Mouse (Mus musculus): ENCODE results near the gene Lama2. TPM values are rescaled to one million over a fixed set of nuclear protein-coding genes. Genes with fewer than 3 reads are reported as not detected.

Lama2 gene
- polyA plus RNA-seq, 1 experiment from 2014 or later = 9.4 TPM

- 81% methylated on average over 2 of the region's 2 CpGs for WGBS
- H3K4me3 ChIP-seq (ENCODE audit: low read depth, low read length) = no peak overlapping the region
- no peaks in the 10 kb centered on the region for H3K27me3 ChIP-seq (ENCODE audit: control insufficient read depth, insufficient read depth, low read length)
- no peaks in the 10 kb centered on the region for H3K36me3 ChIP-seq (ENCODE audit: control insufficient read depth, insufficient read depth, low read length)
- H3K9me3 ChIP-seq (ENCODE audit: control insufficient read depth, low read length) = no peaks in the 10 kb centered on the region
- no peak overlapping the region for H3K9ac ChIP-seq (ENCODE audit: low read length)
- H3K4me2 ChIP-seq (ENCODE audit: low read depth) = no peak overlapping the region
- ATAC-seq (ENCODE audit: insufficient read depth, low FRiP score, low TSS enrichment) = no peak
- H3K4me1 ChIP-seq (ENCODE audit: control insufficient read depth, insufficient read depth, low read length) = no peaks in the 10 kb centered on the region
- H3K27ac ChIP-seq (ENCODE audit: low read depth, low read length) = no peak overlapping the region
- no peak for DNase-seq (ENCODE audit: low spot score)
Measured at GRCm38 (mm10) chr10:27047196-27047595, 572.4 kb downstream of the Lama2 start.

- DNase-seq (ENCODE audit: low spot score) (no peak), ATAC-seq (ENCODE audit: insufficient read depth, low FRiP score, low TSS enrichment) (no peak)
- H3K9me3 ChIP-seq (ENCODE audit: control insufficient read depth, low read length) = no peaks in the 10 kb centered on the region
- no peaks in the 10 kb centered on the region for H3K4me1 ChIP-seq (ENCODE audit: control insufficient read depth, insufficient read depth, low read length)
- no peaks in the 10 kb centered on the region for H3K27me3 ChIP-seq (ENCODE audit: control insufficient read depth, insufficient read depth, low read length)
- no peaks in the 10 kb centered on the region for H3K36me3 ChIP-seq (ENCODE audit: control insufficient read depth, insufficient read depth, low read length)
- no peak overlapping the region for H3K4me2 ChIP-seq (ENCODE audit: low read depth)
- no peak overlapping the region for H3K27ac ChIP-seq (ENCODE audit: low read depth, low read length)
- WGBS = 69% methylated on average over 1 of the region's 1 CpGs
- H3K9ac ChIP-seq (ENCODE audit: low read length) = no peak overlapping the region
- no peak overlapping the region for H3K4me3 ChIP-seq (ENCODE audit: low read depth, low read length)
Measured at GRCm38 (mm10) chr10:27041812-27042211, 577.7 kb downstream of the Lama2 start.

- no peak for DNase-seq (ENCODE audit: low spot score)
- Histone ChIP-seq H3K4me2 (ENCODE audit: low read depth) (no peak overlapping the region), H3K27ac (ENCODE audit: low read depth, low read length) (no peak overlapping the region), H3K4me1 (ENCODE audit: control insufficient read depth, insufficient read depth, low read length) (no peaks in the 10 kb centered on the region), H3K4me3 (ENCODE audit: low read depth, low read length) (no peak overlapping the region), H3K9me3 (ENCODE audit: control insufficient read depth, low read length) (no peaks in the 10 kb centered on the region), H3K9ac (ENCODE audit: low read length) (no peak overlapping the region), H3K27me3 (ENCODE audit: control insufficient read depth, insufficient read depth, low read length) (no peaks in the 10 kb centered on the region), H3K36me3 (ENCODE audit: control insufficient read depth, insufficient read depth, low read length) (no peaks in the 10 kb centered on the region)
- WGBS = 88% methylated on average over 1 of the region's 1 CpGs
- ATAC-seq (ENCODE audit: insufficient read depth, low FRiP score, low TSS enrichment) = no peak
Measured at GRCm38 (mm10) chr10:27022707-27023106, 596.9 kb downstream of the Lama2 start.

GRCm38 (mm10) chr10:27012804-27013365 lies 606.7 kb downstream of the Lama2 start:
- no peak for ATAC-seq (ENCODE audit: insufficient read depth, low FRiP score, low TSS enrichment)

GRCm38 (mm10) chr10:27007364-27007763 lies 612.2 kb downstream of the Lama2 start:
- Histone ChIP-seq H3K36me3 (ENCODE audit: control insufficient read depth, insufficient read depth, low read length) (no peaks in the 10 kb centered on the region), H3K27me3 (ENCODE audit: control insufficient read depth, insufficient read depth, low read length) (no peaks in the 10 kb centered on the region), H3K4me2 (ENCODE audit: low read depth) (no peak overlapping the region), H3K9ac (ENCODE audit: low read length) (no peak overlapping the region), H3K4me3 (ENCODE audit: low read depth, low read length) (no peak overlapping the region), H3K27ac (ENCODE audit: low read depth, low read length) (no peak overlapping the region), H3K4me1 (ENCODE audit: control insufficient read depth, insufficient read depth, low read length) (no peaks in the 10 kb centered on the region), H3K9me3 (ENCODE audit: control insufficient read depth, low read length) (no peaks in the 10 kb centered on the region)
- DNase-seq (ENCODE audit: low spot score) (no peak), ATAC-seq (ENCODE audit: insufficient read depth, low FRiP score, low TSS enrichment) (no peak)
- WGBS = 83% methylated on average over 2 of the region's 2 CpGs

More at GRCm38 (mm10) chr10:27012804-27013365, 606.7 kb downstream of the Lama2 start:
- Histone ChIP-seq H3K4me2 (ENCODE audit: low read depth) (no peak overlapping the region), H3K27ac (ENCODE audit: low read depth, low read length) (no peak overlapping the region), H3K4me1 (ENCODE audit: control insufficient read depth, insufficient read depth, low read length) (no peaks in the 10 kb centered on the region), H3K27me3 (ENCODE audit: control insufficient read depth, insufficient read depth, low read length) (no peaks in the 10 kb centered on the region), H3K9me3 (ENCODE audit: control insufficient read depth, low read length) (no peaks in the 10 kb centered on the region), H3K36me3 (ENCODE audit: control insufficient read depth, insufficient read depth, low read length) (no peaks in the 10 kb centered on the region), H3K4me3 (ENCODE audit: low read depth, low read length) (no peak overlapping the region), H3K9ac (ENCODE audit: low read length) (no peak overlapping the region)
- no peak for DNase-seq (ENCODE audit: low spot score)

- Histone ChIP-seq H3K4me1 (ENCODE audit: control insufficient read depth, insufficient read depth, low read length) (no peaks in the 10 kb centered on the region), H3K4me3 (ENCODE audit: low read depth, low read length) (no peak overlapping the region), H3K36me3 (ENCODE audit: control insufficient read depth, insufficient read depth, low read length) (no peaks in the 10 kb centered on the region), H3K27ac (ENCODE audit: low read depth, low read length) (no peak overlapping the region), H3K27me3 (ENCODE audit: control insufficient read depth, insufficient read depth, low read length) (no peaks in the 10 kb centered on the region), H3K9ac (ENCODE audit: low read length) (no peak overlapping the region), H3K9me3 (ENCODE audit: control insufficient read depth, low read length) (no peaks in the 10 kb centered on the region), H3K4me2 (ENCODE audit: low read depth) (no peak overlapping the region)
- no peak for DNase-seq (ENCODE audit: low spot score)
- WGBS = 69% methylated on average over 2 of the region's 2 CpGs
- ATAC-seq (ENCODE audit: insufficient read depth, low FRiP score, low TSS enrichment) = no peak
Measured at GRCm38 (mm10) chr10:27005716-27006115, 613.8 kb downstream of the Lama2 start.

- 90% methylated on average over 2 of the region's 2 CpGs for WGBS
- H3K4me3 ChIP-seq (ENCODE audit: low read depth, low read length) = no peak overlapping the region
- H3K27ac ChIP-seq (ENCODE audit: low read depth, low read length) = no peak overlapping the region
- H3K27me3 ChIP-seq (ENCODE audit: control insufficient read depth, insufficient read depth, low read length) = no peaks in the 10 kb centered on the region
- H3K4me2 ChIP-seq (ENCODE audit: low read depth) = no peak overlapping the region
- ATAC-seq (ENCODE audit: insufficient read depth, low FRiP score, low TSS enrichment) = no peak
- H3K9ac ChIP-seq (ENCODE audit: low read length) = no peak overlapping the region
- H3K9me3 ChIP-seq (ENCODE audit: control insufficient read depth, low read length) = no peaks in the 10 kb centered on the region
- H3K36me3 ChIP-seq (ENCODE audit: control insufficient read depth, insufficient read depth, low read length) = no peaks in the 10 kb centered on the region
- no peak for DNase-seq (ENCODE audit: low spot score)
- no peaks in the 10 kb centered on the region for H3K4me1 ChIP-seq (ENCODE audit: control insufficient read depth, insufficient read depth, low read length)
Measured at GRCm38 (mm10) chr10:27001554-27002178, 617.9 kb downstream of the Lama2 start.

- DNase-seq (ENCODE audit: low spot score) (no peak), ATAC-seq (ENCODE audit: insufficient read depth, low FRiP score, low TSS enrichment) (no peak)
- Histone ChIP-seq H3K4me2 (ENCODE audit: low read depth) (no peak overlapping the region), H3K27me3 (ENCODE audit: control insufficient read depth, insufficient read depth, low read length) (no peaks in the 10 kb centered on the region), H3K4me3 (ENCODE audit: low read depth, low read length) (no peak overlapping the region), H3K9ac (ENCODE audit: low read length) (no peak overlapping the region), H3K36me3 (ENCODE audit: control insufficient read depth, insufficient read depth, low read length) (no peaks in the 10 kb centered on the region), H3K27ac (ENCODE audit: low read depth, low read length) (no peak overlapping the region), H3K4me1 (ENCODE audit: control insufficient read depth, insufficient read depth, low read length) (no peaks in the 10 kb centered on the region), H3K9me3 (ENCODE audit: control insufficient read depth, low read length) (no peaks in the 10 kb centered on the region)
Measured at GRCm38 (mm10) chr10:26996684-26997083, 622.9 kb downstream of the Lama2 start.

- no peak overlapping the region for H3K4me2 ChIP-seq (ENCODE audit: low read depth)
- H3K4me3 ChIP-seq (ENCODE audit: low read depth, low read length) = no peak overlapping the region
- H3K27me3 ChIP-seq (ENCODE audit: control insufficient read depth, insufficient read depth, low read length) = no peaks in the 10 kb centered on the region
- no peak for DNase-seq (ENCODE audit: low spot score)
- no peak for ATAC-seq (ENCODE audit: insufficient read depth, low FRiP score, low TSS enrichment)
- no peaks in the 10 kb centered on the region for H3K4me1 ChIP-seq (ENCODE audit: control insufficient read depth, insufficient read depth, low read length)
- H3K9me3 ChIP-seq (ENCODE audit: control insufficient read depth, low read length) = no peaks in the 10 kb centered on the region
- no peaks in the 10 kb centered on the region for H3K36me3 ChIP-seq (ENCODE audit: control insufficient read depth, insufficient read depth, low read length)
- no peak overlapping the region for H3K9ac ChIP-seq (ENCODE audit: low read length)
- H3K27ac ChIP-seq (ENCODE audit: low read depth, low read length) = no peak overlapping the region
- WGBS = 83% methylated on average over 6 of the region's 6 CpGs
Measured at GRCm38 (mm10) chr10:26995987-26996386, 623.6 kb downstream of the Lama2 start.
